Mouse (Mus musculus) adrenal gland, adult (tissue): ENCODE data around the gene Dazap2.

Source experiments
- DNase-seq, 2 experiments: peaks; one replicate each; pipeline ENCODE4 v3.0.0; 2022 to 2023; ENCODE audit warnings: low spot score in 1 of 2; ENCODE audit not compliant: inconsistent age in 2 of 2

Gene Dazap2

GRCm38 (mm10) chr15:100606677-100607076, 8.5 kb upstream of the Dazap2 start:
- DNase-seq, result peak in 1 of 2 experiments; percentile 52

- DNase-seq, result no peak
Measured at GRCm38 (mm10) chr15:100611951-100612350, 3.2 kb upstream of the Dazap2 start.

- peak in 1 of 2 experiments; percentile 51 for DNase-seq
Measured at GRCm38 (mm10) chr15:100612432-100612831, 2.7 kb upstream of the Dazap2 start.

GRCm38 (mm10) chr15:100613584-100613983, 1.6 kb upstream of the Dazap2 start:
- DNase-seq, result peak; percentile 80 to 93

- no peak for DNase-seq
Measured at GRCm38 (mm10) chr15:100614218-100614995, 742 bp upstream of the Dazap2 start.

- peak; percentile 92 to 97 for DNase-seq
Measured at GRCm38 (mm10) chr15:100615825-100616220, 674 bp downstream of the Dazap2 start.

GRCm38 (mm10) chr15:100616221-100616620, 1.1 kb downstream of the Dazap2 start:
- no peak for DNase-seq

- peak; percentile 65 to 67 for DNase-seq
Measured at GRCm38 (mm10) chr15:100619200-100619599, 4.1 kb downstream of the Dazap2 start.

GRCm38 (mm10) chr15:100621671-100622070, 6.5 kb downstream of the Dazap2 start:
- peak; percentile 87 to 90 for DNase-seq

GRCm38 (mm10) chr15:100622164-100622563, 7.0 kb downstream of the Dazap2 start:
- DNase-seq, result peak; percentile 40 to 74

GRCm38 (mm10) chr15:100623754-100624153, 8.6 kb downstream of the Dazap2 start:
- peak in 1 of 2 experiments; percentile 61 for DNase-seq

- peak; percentile 54 to 86 for DNase-seq
Measured at GRCm38 (mm10) chr15:100624435-100624834, 9.3 kb downstream of the Dazap2 start.

GRCm38 (mm10) chr15:100627287-100627686, 12.1 kb downstream of the Dazap2 start:
- peak in 1 of 2 experiments; percentile 53 for DNase-seq

- DNase-seq, result peak in 1 of 2 experiments; percentile 67
Measured at GRCm38 (mm10) chr15:100627774-100628370, 12.7 kb downstream of the Dazap2 start.

- DNase-seq, result peak in 1 of 2 experiments; percentile 50
Measured at GRCm38 (mm10) chr15:100628797-100629196, 13.6 kb downstream of the Dazap2 start.

GRCm38 (mm10) chr15:100630126-100630525, 15.0 kb downstream of the Dazap2 start:
- peak in 1 of 2 experiments; percentile 21 for DNase-seq

- peak in 1 of 2 experiments; percentile 29 for DNase-seq
Measured at GRCm38 (mm10) chr15:100631454-100632170, 16.5 kb downstream of the Dazap2 start.

- DNase-seq, result peak; percentile 40 to 69
Measured at GRCm38 (mm10) chr15:100632323-100632722, 17.2 kb downstream of the Dazap2 start.

GRCm38 (mm10) chr15:100633341-100633740, 18.2 kb downstream of the Dazap2 start:
- DNase-seq, result peak in 1 of 2 experiments; percentile 32

- peak in 1 of 2 experiments; percentile 40 for DNase-seq
Measured at GRCm38 (mm10) chr15:100635239-100635638, 20.1 kb downstream of the Dazap2 start.

- DNase-seq, result no peak
Measured at GRCm38 (mm10) chr15:100635851-100636645, 20.9 kb downstream of the Dazap2 start.
